Mouse (Mus musculus) heart, embryonic 15.5 days (tissue): ENCODE data around the gene Ror1. TPM values are rescaled to one million over a fixed set of nuclear protein-coding genes. Genes with fewer than 3 reads are reported as not detected.

ENCODE experiments used
- ATAC-seq: fragments of 200-750 bp; cut with Nextera tagmentation; replicated peaks from 2 replicates; pipeline ENCODE4 v1.8.0; 2017; ENCODE audit warnings: low read depth, moderate TSS enrichment; ENCODE audit not compliant: insufficient number of reproducible peaks, insufficient read depth, low FRiP score
- H3K27ac ChIP-seq: fragments of 300-500 bp; sonication (generic); 2 replicates; pipeline ENCODE4 v1.5.1; 2015; ENCODE audit warnings: mild to moderate bottlenecking, inconsistent platforms
- H3K27me3 ChIP-seq: fragments of 300-500 bp; sonication (generic); 2 replicates; pipeline ENCODE4 v1.6.1; 2015; ENCODE audit warnings: inconsistent platforms
- H3K36me3 ChIP-seq: fragments of 300-500 bp; sonication (generic); 2 replicates; pipeline ENCODE4 v1.6.1; 2015; ENCODE audit warnings: mild to moderate bottlenecking, inconsistent platforms
- H3K4me1 ChIP-seq: fragments of 300-500 bp; sonication (generic); replicated peaks from 2 replicates; pipeline ENCODE4 v1.6.1; 2015; ENCODE audit warnings: inconsistent platforms
- H3K4me2 ChIP-seq: fragments of 300-500 bp; sonication (generic); 2 replicates; pipeline ENCODE4 v1.6.1; 2015; ENCODE audit warnings: inconsistent platforms, mild to moderate bottlenecking, moderate library complexity
- H3K4me3 ChIP-seq: fragments of 300-500 bp; sonication (generic); 2 replicates; pipeline ENCODE4 v1.5.1; 2015; ENCODE audit warnings: mild to moderate bottlenecking, inconsistent platforms
- H3K9ac ChIP-seq: fragments of 300-500 bp; sonication (generic); 2 replicates; pipeline ENCODE4 v1.6.1; 2015; ENCODE audit warnings: mild to moderate bottlenecking, inconsistent platforms
- H3K9me3 ChIP-seq: fragments of 300-500 bp; sonication (generic); replicated peaks from 2 replicates; pipeline ENCODE4 v1.6.1; 2016; ENCODE audit warnings: inconsistent platforms
- WGBS: fragments of 180-500 bp; shearing (Covaris S2); methylation state at CpG from one replicate; pipeline ENCODE4 v1.1.7; 2015; ENCODE audit warnings: mixed read lengths; 5-methylcytosine and 5-hydroxymethylcytosine counted together
- polyA plus RNA-seq: library from polyadenylated mRNA; unstranded; fragments of >200 nt; fragmentation: Nextera tagmentation; extraction: Ambion mirVana; gene quantifications from 2 replicates; pipeline ENCODE4 v1.2.1, GENCODE M21; 2015

Ror1 gene
- polyA plus RNA-seq, 1 experiment from 2014 or later: 12.9 TPM

DNA sequence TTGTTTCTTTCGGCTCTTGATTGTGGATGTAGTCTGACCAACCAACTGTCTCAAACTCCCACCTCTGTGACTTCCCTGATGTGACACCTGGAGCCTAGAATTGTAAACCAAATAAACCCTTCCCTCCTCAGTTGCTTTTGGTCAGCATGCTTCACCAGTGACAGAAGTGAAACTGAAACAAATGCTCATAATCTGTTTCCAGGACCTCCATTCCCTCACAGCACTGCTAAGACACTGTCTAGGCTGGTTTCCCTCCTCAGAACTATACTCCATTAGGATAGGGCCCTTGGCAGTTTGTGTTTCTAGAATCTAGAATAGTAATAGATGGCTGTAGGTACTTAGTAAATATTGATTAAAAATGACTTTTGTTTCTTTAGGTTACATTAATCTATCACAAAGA, 168.3 kb downstream of the Ror1 start:
- H3K4me3 ChIP-seq: no peak overlapping the region
- H3K9me3 ChIP-seq: no peaks in the 10 kb centered on the region
- no peaks in the 10 kb centered on the region; the same call in 1 of the 2 replicates for H3K36me3 ChIP-seq
- no peak overlapping the region for H3K9ac ChIP-seq
- H3K27ac ChIP-seq: no peak overlapping the region
- WGBS: 87% methylated on average over 1 of the region's 1 CpGs
- H3K4me1 ChIP-seq: no peaks in the 10 kb centered on the region
- H3K27me3 ChIP-seq: no peaks in the 10 kb centered on the region
- no peak overlapping the region for H3K4me2 ChIP-seq
- no peak for ATAC-seq

GRCm38 (mm10) chr4:100271059-100271735, 175.6 kb downstream of the Ror1 start:
- ATAC-seq: no peak
- WGBS: 76% methylated on average over 10 of the region's 10 CpGs
- H3K4me3 ChIP-seq: no peak overlapping the region
- H3K36me3 ChIP-seq: no peaks in the 10 kb centered on the region
- H3K4me1 ChIP-seq: peaks cover 7% of the 10 kb centered on the region; the same call in 1 of the 2 replicates
- no peak overlapping the region for H3K9ac ChIP-seq
- H3K4me2 ChIP-seq: no peak overlapping the region
- no peaks in the 10 kb centered on the region for H3K27me3 ChIP-seq
- no peak overlapping the region for H3K27ac ChIP-seq
- H3K9me3 ChIP-seq: no peaks in the 10 kb centered on the region

DNA sequence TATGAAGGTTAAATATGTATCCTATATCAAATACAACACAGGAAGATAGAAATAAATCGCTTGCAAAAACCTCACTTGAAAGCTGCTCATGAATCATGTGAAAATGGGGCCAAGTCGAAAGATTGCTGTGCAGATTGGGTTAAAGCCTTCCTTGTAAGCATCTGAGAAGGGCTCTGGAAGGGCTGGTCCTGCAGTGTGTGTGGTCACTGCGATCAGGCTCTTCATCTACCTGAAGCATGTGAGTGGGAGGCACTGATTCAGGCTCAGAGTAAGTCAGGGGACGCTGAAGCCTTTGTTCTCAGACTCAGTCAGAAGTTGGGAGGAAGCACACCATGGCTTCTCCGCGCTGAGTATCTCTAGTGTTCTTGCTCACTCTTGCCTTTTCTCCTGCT, 176.1 kb downstream of the Ror1 start:
- Histone ChIP-seq H3K36me3 (no peaks in the 10 kb centered on the region), H3K9me3 (no peaks in the 10 kb centered on the region), H3K9ac (no peak overlapping the region), H3K27me3 (no peaks in the 10 kb centered on the region), H3K4me3 (no peak overlapping the region), H3K4me2 (no peak overlapping the region), H3K4me1 (peaks cover 7% of the 10 kb centered on the region), H3K27ac (no peak overlapping the region)
- 73% methylated on average over 6 of the region's 6 CpGs for WGBS
- no peak for ATAC-seq

DNA sequence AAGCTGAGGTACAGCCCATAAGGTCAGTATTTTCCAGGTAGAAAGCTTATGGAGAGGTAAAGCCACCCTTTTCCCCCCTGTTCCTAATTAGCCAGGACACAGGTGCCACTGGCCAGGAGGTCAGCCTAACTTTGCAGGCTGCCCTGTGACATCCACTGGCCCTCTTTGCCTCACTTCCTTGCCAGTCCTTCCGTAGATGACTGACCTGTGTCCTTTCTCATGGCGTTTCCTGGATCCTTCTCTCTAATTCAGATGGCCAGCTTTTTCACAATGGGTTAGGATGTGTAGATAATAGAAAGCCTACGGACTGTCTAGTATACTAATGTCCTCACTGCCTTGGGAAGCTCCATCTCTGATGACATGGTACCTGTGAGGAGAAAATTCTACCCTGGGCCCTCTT, 177.8 kb downstream of the Ror1 start:
- peaks cover 9% of the 10 kb centered on the region for H3K4me1 ChIP-seq
- H3K4me2 ChIP-seq: no peak overlapping the region

DNA sequence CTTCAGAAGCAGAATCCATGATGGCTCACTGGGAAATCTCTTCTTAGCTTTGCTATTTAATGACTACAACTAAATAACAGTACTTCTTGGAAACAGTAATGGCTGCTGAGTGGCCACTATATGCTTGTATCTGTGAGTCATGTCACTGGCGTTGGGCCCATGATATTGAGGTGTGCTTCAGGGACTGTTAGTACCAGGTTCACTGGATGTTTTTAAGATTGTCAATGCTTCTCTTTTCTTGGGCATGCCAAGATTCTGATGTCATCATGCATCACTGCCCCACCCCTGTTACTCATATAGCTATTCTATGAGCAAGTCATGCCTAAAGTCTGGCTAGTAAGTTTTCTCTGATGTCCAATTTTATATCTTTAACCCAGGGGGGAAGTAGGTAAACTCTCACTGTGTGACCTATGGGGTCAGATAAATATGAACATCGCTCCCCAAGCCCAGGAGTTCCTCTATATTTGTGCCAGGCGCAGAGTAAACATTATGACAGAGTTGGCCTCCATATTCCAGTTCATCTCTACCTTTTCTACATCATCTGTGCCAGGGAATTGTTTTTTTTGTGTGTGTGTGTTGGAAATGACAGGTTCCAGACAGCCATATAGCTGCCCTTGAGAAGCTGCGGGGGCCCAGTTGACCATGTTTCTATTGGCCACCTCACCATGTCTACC, 178.4 kb downstream of the Ror1 start:
- ATAC-seq: no peak
- 94% methylated on average over 4 of the region's 4 CpGs for WGBS
- H3K9me3 ChIP-seq: no peaks in the 10 kb centered on the region
- no peaks in the 10 kb centered on the region for H3K27me3 ChIP-seq
- H3K36me3 ChIP-seq: no peaks in the 10 kb centered on the region
- H3K4me3 ChIP-seq: no peak overlapping the region
- no peak overlapping the region for H3K27ac ChIP-seq
- no peak overlapping the region for H3K9ac ChIP-seq
- H3K4me1 ChIP-seq: peaks cover 12% of the 10 kb centered on the region
- H3K4me2 ChIP-seq: no peak overlapping the region

More for the DNA sequence above, 177.8 kb downstream of the Ror1 start:
- Histone ChIP-seq H3K9me3 (no peaks in the 10 kb centered on the region), H3K27ac (no peak overlapping the region), H3K27me3 (no peaks in the 10 kb centered on the region), H3K36me3 (no peaks in the 10 kb centered on the region), H3K9ac (no peak overlapping the region), H3K4me3 (no peak overlapping the region)
- 84% methylated on average over 3 of the region's 3 CpGs for WGBS
- ATAC-seq: no peak

GRCm38 (mm10) chr4:100276482-100276881, 180.9 kb downstream of the Ror1 start:
- no peak for ATAC-seq
- Histone ChIP-seq H3K4me1 (peaks cover 16% of the 10 kb centered on the region), H3K4me3 (no peak overlapping the region), H3K9ac (no peak overlapping the region), H3K4me2 (no peak overlapping the region), H3K27me3 (no peaks in the 10 kb centered on the region), H3K36me3 (no peaks in the 10 kb centered on the region), H3K9me3 (no peaks in the 10 kb centered on the region), H3K27ac (no peak overlapping the region)
- 72% methylated on average over 7 of the region's 7 CpGs for WGBS

DNA sequence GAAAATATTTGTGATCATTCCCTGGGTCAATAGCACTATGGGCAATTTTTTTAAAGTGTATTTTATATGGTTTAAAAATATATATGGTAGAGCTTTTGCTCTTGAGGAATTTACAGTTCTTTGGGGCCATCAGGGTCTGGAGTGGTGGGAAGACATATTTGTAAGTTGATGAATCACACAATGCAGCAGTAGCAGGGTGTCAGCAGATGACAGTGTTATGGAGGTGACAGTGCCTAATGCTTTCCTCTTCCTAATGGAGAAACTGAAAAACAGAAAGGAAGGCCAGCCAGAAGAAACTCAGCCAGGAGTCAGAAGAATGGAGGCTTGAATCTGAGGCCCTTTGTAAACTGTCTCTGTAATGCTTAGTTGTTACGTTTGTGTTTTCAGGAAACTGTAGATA, 181.4 kb downstream of the Ror1 start:
- WGBS: 75% methylated on average over 1 of the region's 1 CpGs
- no peak overlapping the region for H3K9ac ChIP-seq
- peaks cover 16% of the 10 kb centered on the region for H3K4me1 ChIP-seq
- no peak overlapping the region for H3K4me3 ChIP-seq
- H3K27me3 ChIP-seq: no peaks in the 10 kb centered on the region
- H3K36me3 ChIP-seq: no peaks in the 10 kb centered on the region
- H3K9me3 ChIP-seq: no peaks in the 10 kb centered on the region
- no peak overlapping the region for H3K27ac ChIP-seq
- no peak for ATAC-seq
- H3K4me2 ChIP-seq: no peak overlapping the region

- Histone ChIP-seq H3K27me3 (no peaks in the 10 kb centered on the region), H3K9me3 (no peaks in the 10 kb centered on the region), H3K27ac (peak overlapping the region; percentile 72), H3K4me1 (peaks cover 35% of the 10 kb centered on the region), H3K9ac (no peak overlapping the region), H3K4me3 (no peak overlapping the region), H3K36me3 (no peaks in the 10 kb centered on the region), H3K4me2 (no peak overlapping the region)
- WGBS: 73% methylated on average over 8 of the region's 8 CpGs
- no peak for ATAC-seq
Observed at GRCm38 (mm10) chr4:100283171-100283880, 187.7 kb downstream of the Ror1 start.

DNA sequence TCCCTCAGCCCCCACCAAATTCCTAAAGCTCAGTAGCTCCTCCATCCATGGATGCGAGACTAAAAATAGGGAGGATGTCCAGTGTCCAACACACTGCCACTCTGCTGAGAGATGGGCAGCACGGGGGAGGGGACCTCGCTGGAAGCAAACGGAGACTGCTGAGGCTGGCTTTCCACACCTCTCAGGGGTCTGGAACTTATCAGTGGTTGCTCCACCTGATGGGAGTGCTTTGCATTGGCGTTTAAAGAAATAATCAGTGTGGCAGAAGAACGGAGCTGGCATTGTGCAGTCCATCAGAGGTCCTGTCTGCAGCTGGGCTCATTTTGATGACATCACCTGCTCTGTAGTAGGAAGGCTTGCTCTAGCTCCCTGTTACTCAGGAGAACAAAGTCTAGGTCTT, 188.9 kb downstream of the Ror1 start:
- Histone ChIP-seq H3K27me3 (no peaks in the 10 kb centered on the region), H3K4me3 (no peak overlapping the region), H3K27ac (peak overlapping the region; percentile 72), H3K36me3 (no peaks in the 10 kb centered on the region), H3K4me2 (peak overlapping the region; percentile 12; the same call in 1 of the 2 replicates), H3K4me1 (peaks cover 31% of the 10 kb centered on the region), H3K9me3 (no peaks in the 10 kb centered on the region), H3K9ac (no peak overlapping the region)
- 25% methylated on average over 6 of the region's 6 CpGs for WGBS
- peak; percentile 88 for ATAC-seq

GRCm38 (mm10) chr4:100286111-100286541, 190.5 kb downstream of the Ror1 start:
- Histone ChIP-seq H3K4me3 (no peak overlapping the region), H3K4me1 (peaks cover 28% of the 10 kb centered on the region), H3K27ac (peak overlapping the region; percentile 26; the same call in 1 of the 2 replicates), H3K4me2 (no peak overlapping the region), H3K9ac (no peak overlapping the region), H3K9me3 (no peaks in the 10 kb centered on the region), H3K27me3 (no peaks in the 10 kb centered on the region), H3K36me3 (no peaks in the 10 kb centered on the region)
- 60% methylated on average over 7 of the region's 7 CpGs for WGBS
- ATAC-seq: no peak

DNA sequence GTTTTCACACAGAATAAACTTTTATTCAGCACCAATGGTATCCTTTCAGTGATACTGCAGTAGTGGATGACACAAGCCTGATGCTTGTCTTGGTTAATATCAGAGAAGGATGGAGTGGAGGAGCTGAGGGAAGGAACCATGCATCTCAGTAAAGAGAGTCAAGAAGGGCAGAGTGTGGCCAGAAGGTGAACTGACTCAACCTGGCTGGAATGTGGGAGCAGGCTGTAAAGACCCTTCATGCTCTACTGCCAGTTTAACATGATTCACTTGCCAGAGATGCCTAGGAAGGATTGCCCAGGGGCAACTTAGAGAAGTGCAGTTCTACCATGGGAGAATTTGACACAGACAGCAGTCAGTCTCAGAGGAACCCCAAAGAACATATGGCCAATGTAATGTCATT, 191.2 kb downstream of the Ror1 start:
- no peaks in the 10 kb centered on the region for H3K27me3 ChIP-seq
- no peak overlapping the region for H3K9ac ChIP-seq
- no peak for ATAC-seq
- no peaks in the 10 kb centered on the region for H3K36me3 ChIP-seq
- no peak overlapping the region for H3K4me2 ChIP-seq
- no peaks in the 10 kb centered on the region for H3K9me3 ChIP-seq
- no peak overlapping the region for H3K27ac ChIP-seq
- H3K4me1 ChIP-seq: peaks cover 28% of the 10 kb centered on the region
- no peak overlapping the region for H3K4me3 ChIP-seq
